Mouse (Mus musculus) left cerebral cortex, adult 18-20 months (tissue): ENCODE results near the gene Npdc1. TPM values are rescaled to one million over a fixed set of nuclear protein-coding genes. Genes with fewer than 3 reads are reported as not detected.

Source experiments
- microRNA-seq, 2 experiments: library from miRNA; unstranded; fragments of <30 nt; microRNA quantifications; one replicate each; pipeline ENCODE4 v1.2.0; 2021
- total RNA-seq, 2 experiments: library from RNA; stranded (reverse); gene quantifications; 2 replicates each; pipeline ENCODE4 v1.2.3; 2021

Npdc1 gene
- total RNA-seq, 2 experiments from 2014 or later: 328 to 341 TPM

Small RNAs within 50 kb of the gene (microRNA-seq; reads per million reads assigned to microRNA genes)
- gene Mir3087: 7.2 to 8.5 reads per million in 2 experiments

Other genes starting within 250 kb of the Npdc1 start
- 10 to 100 TPM; 19.2 to 23.9 TPM for gene Nrarp, start 218.6 kb upstream of the Npdc1 start, total RNA-seq
- 1 to 10 TPM; 2.2 to 2.5 TPM for gene Tor4a, start 202.5 kb upstream of the Npdc1 start, total RNA-seq
- gene Nelfb, start 187.9 kb upstream of the Npdc1 start, total RNA-seq: 10 to 100 TPM; 62.1 to 68.6 TPM
- gene Stpg3, start 184.7 kb upstream of the Npdc1 start, total RNA-seq: under 1 TPM; 0.37 to 0.40 TPM
- gene Fam166a, start 180.6 kb upstream of the Npdc1 start, total RNA-seq: not detected
- gene Tubb4b, start 174.6 kb upstream of the Npdc1 start, total RNA-seq: 100 to 1,000 TPM; 358 to 360 TPM
- not detected for gene Slc34a3, start 165.0 kb upstream of the Npdc1 start, total RNA-seq
- not detected for gene Rnf224, start 162.6 kb upstream of the Npdc1 start, total RNA-seq
- 100 to 1,000 TPM; 252 to 262 TPM for gene Rnf208, start 157.1 kb upstream of the Npdc1 start, total RNA-seq
- gene Cysrt1, start 156.9 kb upstream of the Npdc1 start, total RNA-seq: not detected
- gene AL732309.1, start 152.5 kb upstream of the Npdc1 start, total RNA-seq: 1 to 10 TPM; 1.4 to 4.1 TPM
- 10 to 100 TPM; 31.8 to 37.8 TPM for gene Tmem203, start 143.9 kb upstream of the Npdc1 start, total RNA-seq
- 10 to 100 TPM; 13.7 to 17.9 TPM for gene Tprn, start 136.7 kb upstream of the Npdc1 start, total RNA-seq
- gene Ssna1, start 126.9 kb upstream of the Npdc1 start, total RNA-seq: 10 to 100 TPM; 57.6 to 70.5 TPM
- gene Anapc2, start 126.9 kb upstream of the Npdc1 start, total RNA-seq: 10 to 100 TPM; 87.1 to 87.2 TPM
- not detected for gene Tmem210, start 111.2 kb upstream of the Npdc1 start, total RNA-seq
- gene Lrrc26, start 109.4 kb upstream of the Npdc1 start, total RNA-seq: not detected
- 100 to 1,000 TPM; 393 to 402 TPM for gene Grin1, start 80.2 kb upstream of the Npdc1 start, total RNA-seq
- 10 to 100 TPM; 62.1 to 62.2 TPM for gene Man1b1, start 67.0 kb upstream of the Npdc1 start, total RNA-seq
- gene Dpp7, start 43.0 kb upstream of the Npdc1 start, total RNA-seq: 10 to 100 TPM; 30.4 to 38.7 TPM
- gene Uap1l1, start 33.7 kb upstream of the Npdc1 start, total RNA-seq: 10 to 100 TPM; 17.3 to 21.6 TPM
- 1 to 10 TPM; 1.4 to 1.8 TPM for gene Sapcd2, start 27.0 kb upstream of the Npdc1 start, total RNA-seq
- gene Entpd2, start 3.5 kb upstream of the Npdc1 start, total RNA-seq: 10 to 100 TPM; 13.6 to 13.8 TPM
- under 1 TPM; 0.21 to 0.56 TPM for gene Fut7, start 23.9 kb downstream of the Npdc1 start, total RNA-seq
- gene Abca2, start 29.4 kb downstream of the Npdc1 start, total RNA-seq: 100 to 1,000 TPM; 155 to 165 TPM
- 1 to 10 TPM in 1 of 2 experiments, not detected in 1; 1.5 TPM for gene Clic3, start 57.5 kb downstream of the Npdc1 start, total RNA-seq
- gene Paxx, start 61.7 kb downstream of the Npdc1 start, total RNA-seq: 10 to 100 TPM; 64.5 to 69.1 TPM
- gene Ptgds, start 70.7 kb downstream of the Npdc1 start, total RNA-seq: 1,000 to 10,000 TPM; 2,769 to 3,095 TPM
- gene Lcn12, start 94.6 kb downstream of the Npdc1 start, total RNA-seq: not detected
- 100 to 1,000 TPM; 105 to 114 TPM for gene Fbxw5, start 101.4 kb downstream of the Npdc1 start, total RNA-seq
- gene C8g, start 102.4 kb downstream of the Npdc1 start, total RNA-seq: under 1 TPM; 0.52 to 0.74 TPM
- gene Traf2, start 147.6 kb downstream of the Npdc1 start, total RNA-seq: 10 to 100 TPM; 11.6 to 11.9 TPM
- 100 to 1,000 TPM; 199 to 203 TPM for gene Edf1, start 158.5 kb downstream of the Npdc1 start, total RNA-seq
- gene Mamdc4, start 175.5 kb downstream of the Npdc1 start, total RNA-seq: 1 to 10 TPM; 1.1 to 1.3 TPM
- 10 to 100 TPM; 60.3 to 63.0 TPM for gene Phpt1, start 175.9 kb downstream of the Npdc1 start, total RNA-seq
- 10 to 100 TPM; 85.6 to 86.3 TPM for gene Ajm1, start 182.4 kb downstream of the Npdc1 start, total RNA-seq
- gene Rabl6, start 209.2 kb downstream of the Npdc1 start, total RNA-seq: 100 to 1,000 TPM; 146 to 150 TPM
- not detected for gene Ccdc183, start 218.3 kb downstream of the Npdc1 start, total RNA-seq
- 10 to 100 TPM; 21.7 to 23.1 TPM for gene Tmem141, start 222.7 kb downstream of the Npdc1 start, total RNA-seq
- gene Fcna, start 228.7 kb downstream of the Npdc1 start, total RNA-seq: under 1 TPM; 0.66 to 0.79 TPM